Mouse (Mus musculus): ENCODE measurements around the gene Ppp4r1.

DNA sequence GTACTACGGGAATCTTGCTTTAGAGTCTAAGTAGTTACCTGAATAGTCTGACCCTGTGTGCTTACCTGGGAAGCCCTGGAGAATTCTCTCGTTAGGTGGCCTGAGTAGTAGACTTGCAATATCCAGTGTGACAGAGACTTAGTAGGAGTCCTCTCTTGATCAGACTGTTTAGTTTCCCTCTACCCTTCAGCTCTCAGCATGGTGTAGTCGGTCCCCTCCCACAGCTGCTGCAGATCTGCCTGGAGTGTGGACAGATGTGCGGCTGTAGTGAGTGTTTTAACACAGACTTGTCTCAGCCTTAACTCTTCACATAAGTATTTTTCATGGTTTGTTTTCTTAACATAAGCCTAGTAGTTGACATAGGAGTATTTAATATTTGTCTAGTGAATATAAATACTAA lies 19.7 kb downstream of the Ppp4r1 start:
- TF ChIP-seq GATA1 (IDR thresholded peaks at IDR 0.05; ENCODE audit: borderline replicate concordance, low read length) (no peak), FLI1 (IDR thresholded peaks at IDR 0.05; ENCODE audit: low read length) (no peak)

All from megakaryocyte, embryonic 14.5 days (primary cell).